Mouse (Mus musculus) megakaryocyte, embryonic 14.5 days (primary cell): Measurements from ENCODE around the gene Ltn1.

ENCODE experiments used
- FLI1 ChIP-seq: IDR thresholded peaks from 2 replicates; pipeline ENCODE4 v1.6.1; 2012; ENCODE audit warnings: low read length, inconsistent platforms, mixed read lengths
- GATA1 ChIP-seq: IDR thresholded peaks from 3 replicates; pipeline ENCODE4 v1.6.1; 2012; ENCODE audit warnings: mixed read lengths, low read length, inconsistent platforms, borderline replicate concordance

- TF ChIP-seq GATA1 (no peak), FLI1 (no peak)
Measured at GRCm38 (mm10) chr16:87366035-87366434, 66.4 kb downstream of the Ltn1 start.
